Mouse (Mus musculus) layer of hippocampus, adult 2 months (tissue): ENCODE measurements around the gene Nos3. TPM values are rescaled to one million over a fixed set of nuclear protein-coding genes. Genes with fewer than 3 reads are reported as not detected.

ENCODE experiments used
- DNase-seq, 2 experiments: peaks; one replicate each; pipeline ENCODE4 v3.0.0; 2022; ENCODE audit warnings: low spot score in 2 of 2
- H3K27ac ChIP-seq: fragments of 200-600 bp; 2 replicates; pipeline ENCODE4 v1.8.1; 2022
- H3K4me3 ChIP-seq: fragments of 200-600 bp; 2 replicates; pipeline ENCODE4 v1.8.1; 2022; ENCODE audit warnings: mild to moderate bottlenecking
- CTCF ChIP-seq: fragments of 200-600 bp; conservative IDR thresholded peaks from 2 replicates; pipeline ENCODE4 v1.8.1; 2022; ENCODE audit warnings: antibody characterized with exemption, mild to moderate bottlenecking, moderate library complexity
- total RNA-seq, 2 experiments: library from RNA; stranded (reverse); gene quantifications; 2 replicates each; pipeline ENCODE4 v1.2.3; 2021

Gene Nos3
- total RNA-seq, 2 experiments from 2014 or later = 6.6 to 7.8 TPM

DNA sequence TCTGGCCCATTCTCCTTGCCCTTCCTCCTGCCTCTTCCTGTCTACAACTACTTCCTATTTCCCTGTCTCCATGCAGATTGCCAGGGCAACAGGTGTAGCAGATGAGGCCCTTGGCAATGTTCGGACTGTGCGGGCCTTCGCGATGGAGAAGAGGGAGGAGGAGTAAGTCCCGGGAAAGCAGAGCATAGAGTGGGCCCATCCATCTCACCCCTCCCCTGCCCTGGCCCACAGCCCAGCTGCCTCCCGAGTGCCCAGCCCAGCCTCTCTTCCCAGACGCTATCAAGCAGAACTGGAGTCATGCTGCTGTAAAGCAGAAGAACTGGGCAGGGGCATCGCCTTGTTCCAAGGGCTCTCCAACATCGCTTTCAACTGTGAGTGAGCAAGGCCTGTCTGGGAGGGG lies 37.4 kb downstream of the Nos3 start:
- H3K4me3 ChIP-seq = no peak overlapping the region
- no peak for TF ChIP-seq CTCF
- no peak overlapping the region for H3K27ac ChIP-seq
- DNase-seq = no peak

DNA sequence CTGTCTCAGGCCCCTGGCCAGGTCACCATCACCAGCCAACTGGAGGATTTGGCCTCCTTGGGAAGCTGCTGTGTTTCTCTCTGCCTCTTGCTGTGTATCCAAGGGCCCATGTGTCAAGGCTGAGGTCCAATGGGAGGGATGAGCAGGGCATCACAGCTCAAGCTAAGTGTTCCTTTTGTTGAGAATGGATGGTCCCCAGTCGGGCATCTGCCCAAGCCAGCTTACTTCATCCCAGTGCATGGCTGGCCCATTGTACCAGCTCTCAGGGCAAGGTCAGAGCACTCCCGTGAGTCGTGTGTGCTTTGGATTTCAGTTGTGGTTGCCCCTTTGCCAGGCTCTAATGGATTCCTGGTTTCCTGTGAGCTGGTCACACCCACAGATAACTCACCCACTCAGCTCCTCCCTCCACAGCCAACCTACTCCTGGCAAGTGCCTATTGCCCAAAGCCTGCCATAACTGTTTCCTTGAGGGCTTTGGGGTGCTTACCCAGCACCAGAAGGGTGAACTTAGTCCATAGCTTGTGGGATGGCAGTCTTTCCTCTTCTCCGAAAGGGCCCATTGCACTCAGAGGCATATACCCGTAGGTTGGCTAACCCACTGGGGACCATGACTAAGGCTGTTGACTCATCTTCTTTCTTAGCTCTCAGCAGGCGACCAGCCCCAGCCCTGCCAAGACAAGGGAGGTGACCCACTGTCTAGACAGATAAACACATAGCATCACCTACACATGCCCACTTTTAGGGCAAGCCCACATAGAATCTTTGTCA lies 40.2 kb downstream of the Nos3 start:
- H3K4me3 ChIP-seq = no peak overlapping the region
- H3K27ac ChIP-seq = peak overlapping the region; percentile 62
- peak in 1 of 2 experiments; percentile 39 for DNase-seq
- TF ChIP-seq CTCF = no peak

DNA sequence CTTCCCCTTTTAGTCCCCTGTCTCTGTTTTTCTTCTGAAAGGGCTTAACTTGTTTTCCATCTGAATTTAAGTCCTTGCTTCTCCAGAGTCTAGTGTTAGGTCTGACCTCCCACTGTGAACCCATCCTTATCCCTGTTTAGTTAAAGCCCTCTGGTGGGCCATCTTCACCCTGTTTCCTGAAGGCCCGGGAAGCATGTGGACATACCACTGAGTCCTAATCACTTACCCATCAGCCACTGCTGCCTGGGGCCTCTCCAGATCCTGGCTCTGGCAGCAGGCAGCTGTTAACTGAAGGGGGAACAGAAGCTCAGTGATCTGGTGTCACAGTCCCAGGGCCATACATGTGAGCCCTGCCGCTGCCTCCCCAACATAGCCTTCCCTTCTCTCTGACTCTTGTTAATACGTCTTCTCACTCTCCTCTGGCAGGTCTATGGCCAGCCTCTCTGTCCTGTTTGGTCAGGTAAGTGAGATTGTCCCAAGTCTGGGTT lies 40.8 kb downstream of the Nos3 start:
- TF ChIP-seq CTCF = no peak
- DNase-seq = no peak
- peak overlapping the region; percentile 62 for H3K27ac ChIP-seq
- no peak overlapping the region for H3K4me3 ChIP-seq

DNA sequence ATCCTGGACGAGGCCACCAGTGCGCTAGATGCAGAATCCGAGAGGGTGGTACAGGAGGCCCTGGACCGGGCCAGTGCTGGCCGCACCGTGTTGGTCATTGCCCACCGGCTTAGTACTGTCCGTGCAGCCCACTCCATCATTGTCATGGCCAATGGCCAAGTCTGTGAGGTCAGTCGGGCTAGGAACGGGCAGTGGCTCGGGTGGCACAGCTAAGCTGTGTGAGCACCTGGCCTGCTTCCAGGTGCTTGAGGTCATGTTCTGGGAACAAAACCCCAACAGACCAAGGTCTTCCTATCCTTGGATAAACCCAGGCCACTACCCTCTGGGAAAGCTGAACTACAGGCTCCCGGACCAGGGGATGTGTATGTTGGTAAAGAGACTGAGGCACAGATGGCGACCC lies 44.0 kb downstream of the Nos3 start:
- Histone ChIP-seq H3K4me3 (no peak overlapping the region), H3K27ac (peak overlapping the region; percentile 19; the same call in 1 of the 2 replicates)
- no peak for DNase-seq
- no peak for TF ChIP-seq CTCF

DNA sequence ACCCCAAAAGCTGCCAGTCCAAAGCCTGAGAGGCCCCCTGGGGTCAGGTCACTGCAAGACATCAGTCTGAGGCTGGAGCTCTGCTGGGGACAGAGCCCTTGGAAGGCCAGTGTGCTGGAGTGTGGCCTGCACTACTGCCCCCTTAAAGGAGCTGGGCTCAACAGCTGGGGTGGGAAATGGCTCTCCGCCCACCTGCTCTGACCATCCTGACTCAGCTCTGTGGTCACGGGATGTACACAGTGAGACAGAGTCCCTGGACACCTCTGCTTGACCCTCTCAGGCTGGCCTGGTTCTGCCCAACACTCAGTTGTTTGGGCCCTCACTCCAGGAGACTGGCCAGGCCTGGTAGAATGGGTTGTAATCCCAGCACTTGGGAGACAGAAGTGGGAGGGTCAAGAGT lies 44.9 kb downstream of the Nos3 start:
- H3K4me3 ChIP-seq = no peak overlapping the region
- no peak for DNase-seq

DNA sequence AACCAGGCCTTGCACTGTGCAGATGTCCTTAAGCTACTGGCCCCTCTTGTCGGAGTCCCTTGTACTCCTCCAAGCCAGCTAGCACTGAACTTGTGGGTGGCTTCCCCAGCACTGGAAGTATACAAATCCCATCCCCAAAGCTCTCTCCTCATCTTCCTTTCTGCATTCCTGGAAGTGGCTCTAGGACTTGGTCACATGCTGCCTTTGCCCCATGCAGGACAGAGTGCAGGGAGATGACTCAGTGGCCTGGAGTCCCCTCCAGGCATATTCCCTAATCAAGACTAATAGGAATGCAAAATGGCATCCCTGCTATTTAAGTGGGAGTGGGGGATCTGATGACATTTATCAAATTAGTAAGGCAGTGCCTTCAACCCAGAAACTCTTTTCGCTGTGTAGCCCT lies 47.5 kb downstream of the Nos3 start:
- no peak for DNase-seq
- H3K4me3 ChIP-seq = no peak overlapping the region
- no peak for TF ChIP-seq CTCF
- no peak overlapping the region for H3K27ac ChIP-seq

More for the DNA sequence above, 44.9 kb downstream of the Nos3 start:
- peak overlapping the region; percentile 19; the same call in 1 of the 2 replicates for H3K27ac ChIP-seq
- no peak for TF ChIP-seq CTCF

DNA sequence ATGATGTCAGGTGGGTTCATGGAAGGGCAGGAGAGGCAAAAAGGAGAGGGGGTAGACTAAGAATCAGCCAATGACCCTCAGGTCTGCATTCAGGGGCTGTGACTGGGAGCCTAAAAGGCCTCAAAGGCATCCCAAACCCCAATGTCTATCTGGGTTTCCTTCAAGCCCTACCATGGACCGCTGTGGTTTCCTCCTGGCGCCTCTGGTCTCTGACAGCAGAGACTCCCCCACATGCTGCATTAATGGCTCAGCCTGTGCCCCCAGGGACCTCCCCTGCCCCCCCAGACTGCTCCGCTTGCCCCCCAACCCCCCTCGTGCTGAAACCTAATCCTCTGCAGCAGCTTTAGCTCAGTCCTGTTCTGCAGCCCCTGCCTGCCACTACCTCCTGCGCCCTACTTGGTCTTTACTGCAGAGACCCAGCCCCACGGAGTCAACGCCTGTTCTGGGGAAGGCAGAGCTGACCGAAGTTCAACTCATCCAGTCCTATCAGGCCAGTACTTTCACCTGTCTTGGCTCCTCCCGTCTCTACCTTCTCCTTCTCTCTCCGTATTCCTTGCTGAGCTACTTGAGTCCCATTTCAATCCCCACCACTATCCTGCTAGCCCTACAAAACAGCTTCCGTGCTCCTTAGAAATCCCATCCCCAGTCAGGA lies 48.6 kb downstream of the Nos3 start, which contains the start of gene Asic3:
Asic3 (plus strand) TSS at position 351 of the 652 bp plus-strand sequence.
- Histone ChIP-seq H3K27ac (no peak within 1 kb of the TSS), H3K4me3 (no peak within 1 kb of the TSS)
- DNase-seq = no peak
- no peak for TF ChIP-seq CTCF

DNA sequence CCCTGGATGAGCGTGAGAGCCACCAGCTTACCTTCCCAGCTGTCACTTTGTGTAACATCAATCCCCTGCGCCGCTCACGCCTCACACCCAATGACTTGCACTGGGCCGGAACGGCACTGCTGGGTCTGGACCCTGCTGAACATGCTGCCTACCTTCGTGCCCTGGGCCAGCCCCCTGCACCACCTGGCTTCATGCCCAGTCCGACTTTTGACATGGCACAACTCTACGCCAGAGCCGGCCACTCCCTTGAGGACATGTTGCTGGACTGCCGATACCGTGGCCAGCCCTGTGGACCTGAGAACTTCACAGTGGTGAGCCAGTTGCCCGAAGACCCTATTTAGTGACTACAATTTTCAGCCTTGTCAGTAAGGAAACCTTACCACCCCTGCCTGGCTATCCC lies 49.3 kb downstream of the Nos3 start:
- no peak for TF ChIP-seq CTCF
- DNase-seq = no peak
- no peak overlapping the region for H3K27ac ChIP-seq
- no peak overlapping the region for H3K4me3 ChIP-seq

DNA sequence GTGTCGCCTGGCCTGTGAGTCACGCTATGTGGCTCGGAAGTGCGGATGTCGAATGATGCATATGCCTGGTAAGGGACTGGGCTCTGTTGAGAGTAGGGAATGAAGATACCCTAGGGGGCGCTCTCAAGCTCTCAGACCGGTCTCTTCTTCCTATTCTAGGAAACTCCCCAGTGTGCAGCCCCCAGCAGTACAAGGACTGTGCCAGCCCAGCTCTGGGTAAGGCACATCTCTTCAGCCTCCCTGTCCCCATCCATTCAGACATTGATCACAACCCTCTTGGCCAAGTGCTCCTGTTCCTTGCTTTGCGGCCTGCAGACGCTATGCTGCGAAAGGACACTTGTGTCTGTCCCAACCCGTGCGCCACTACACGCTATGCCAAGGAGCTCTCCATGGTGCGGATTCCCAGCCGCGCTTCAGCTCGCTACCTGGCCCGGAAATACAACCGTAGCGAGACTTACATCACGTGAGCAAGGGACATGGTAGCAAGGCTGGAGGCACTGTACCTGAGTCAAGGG lies 51.7 kb downstream of the Nos3 start:
- Histone ChIP-seq H3K4me3 (peak overlapping the region; percentile 24; the same call in 1 of the 2 replicates), H3K27ac (peak overlapping the region; percentile 21; the same call in 1 of the 2 replicates)
- TF ChIP-seq CTCF = peak; percentile 86
- DNase-seq = peak; percentile 74 to 78

DNA sequence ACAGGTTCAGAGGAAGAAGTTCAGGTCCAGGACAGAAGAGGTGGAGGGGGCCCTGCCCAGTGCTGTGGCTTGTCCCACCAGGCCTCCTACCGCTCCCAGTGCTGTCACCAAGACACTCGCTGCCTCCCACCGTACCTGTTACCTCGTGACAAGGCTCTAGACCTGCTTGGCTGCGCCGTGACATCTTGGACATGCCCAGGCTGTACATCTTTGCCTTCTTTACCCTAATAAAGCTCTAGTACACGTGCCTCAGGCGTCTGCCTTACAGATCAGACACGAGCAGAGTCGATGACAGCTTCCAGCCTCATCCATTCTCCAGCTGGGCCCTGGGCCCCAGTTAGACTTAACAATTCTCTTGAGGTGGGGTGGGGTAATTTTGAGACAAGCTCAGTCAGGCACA lies 53.0 kb downstream of the Nos3 start:
- no peak overlapping the region for H3K27ac ChIP-seq
- no peak for DNase-seq
- H3K4me3 ChIP-seq = no peak overlapping the region
- no peak for TF ChIP-seq CTCF

DNA sequence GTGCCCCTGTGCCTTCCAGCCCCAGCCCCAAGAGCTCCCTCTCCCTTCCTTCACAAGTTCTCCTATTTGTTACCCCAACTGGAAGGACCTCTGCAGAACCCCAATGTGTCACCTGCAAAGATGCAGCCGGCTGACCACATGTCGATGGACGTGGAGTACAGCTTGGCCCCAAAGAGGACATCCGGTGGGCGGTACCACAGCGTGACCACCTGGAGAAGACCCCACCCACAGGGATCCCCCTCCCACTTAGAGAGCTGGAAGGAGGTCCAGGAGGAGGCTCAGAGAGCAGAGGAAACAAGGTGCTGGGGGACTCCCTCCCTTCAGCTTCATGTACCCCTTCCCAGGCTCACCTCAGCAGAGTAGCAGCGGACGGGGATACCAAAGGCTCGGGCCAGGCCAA lies 55.8 kb downstream of the Nos3 start:
- no peak overlapping the region for H3K27ac ChIP-seq
- no peak for DNase-seq
- no peak for TF ChIP-seq CTCF
- no peak overlapping the region for H3K4me3 ChIP-seq

DNA sequence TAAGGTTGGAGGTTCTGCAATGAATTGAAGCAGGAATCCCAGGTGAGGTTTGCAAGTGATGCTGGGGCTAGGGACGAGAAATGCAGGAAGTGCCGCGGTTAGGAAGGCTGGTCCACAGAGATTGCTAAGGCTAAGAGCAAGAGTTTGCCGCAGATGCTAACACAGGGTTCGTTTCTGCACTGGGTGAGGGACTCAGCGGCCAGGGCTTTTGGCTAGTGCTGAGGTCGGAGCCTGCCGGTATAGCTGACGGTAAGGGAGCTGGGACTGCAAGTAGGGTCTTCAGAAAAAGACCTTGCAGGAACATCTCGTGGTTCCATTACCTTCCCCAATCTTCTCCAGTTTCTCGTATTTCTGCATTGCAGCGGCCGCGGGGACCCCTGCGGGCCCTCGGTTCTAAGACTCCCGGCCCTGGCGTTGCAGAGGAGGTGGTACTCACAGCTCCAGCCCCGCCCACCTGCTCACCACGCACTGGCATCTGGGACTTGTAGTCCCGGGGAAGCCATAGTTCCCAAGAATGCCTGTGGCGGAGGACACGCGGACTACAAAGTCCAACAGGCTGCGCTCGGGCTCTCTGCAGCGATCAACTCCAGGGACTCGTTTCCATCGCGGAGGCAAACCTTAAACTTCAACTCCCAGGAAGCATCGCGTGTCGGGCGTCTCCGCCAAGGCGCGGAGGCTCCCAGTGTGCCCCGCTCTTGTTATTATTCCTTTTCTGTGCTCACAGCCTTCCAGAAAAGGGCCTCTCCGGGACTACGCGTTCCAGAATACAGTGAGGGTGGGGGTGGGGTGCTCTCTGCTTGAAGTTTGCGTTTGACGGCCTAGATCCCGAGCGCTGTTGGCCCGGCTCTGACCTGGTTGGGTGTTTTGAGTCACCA lies 58.8 kb downstream of the Nos3 start, which contains the start of the genes Cdk5 and Slc4a2:
Cdk5 (minus strand) TSS at position 402 of the 875 bp plus-strand sequence.
Slc4a2 (plus strand) TSS at position 709 of the 875 bp plus-strand sequence.
- Histone ChIP-seq H3K4me3 (peak within 1 kb of the TSS; percentile 95), H3K27ac (peak within 1 kb of the TSS; percentile 96)
- TF ChIP-seq CTCF = peak; percentile 36
- DNase-seq = peak; percentile 99 to 100
